Comparison of ENCODE assay signal across 8 mouse cellular contexts in genomic region chr10:80399191-80399972, GRCm38 (mm10). TPM values are rescaled to one million over a fixed set of nuclear protein-coding genes. Genes with fewer than 3 reads are reported as not detected.
DNase-seq lines count a peak whose midpoint lies in the region; ATAC-seq and TF ChIP-seq lines count a peak whose summit lies in the region.

Mbd3 (minus strand) TSS chr10:80399550.

- TF ChIP-seq POLR2A in heart, adult 2 months (IDR thresholded peaks at IDR 0.05; ENCODE audit: insufficient read depth, low read depth, low read length): peak; percentile 99

- H3K4me3 ChIP-seq in embryonic facial prominence, embryonic 14.5 days (ENCODE audit: low read depth, low read length): peak within 1 kb of the TSS; percentile 76
- peak within 1 kb of the TSS; percentile 91 for H3K4me3 ChIP-seq in heart, adult 2 months
- H3K4me3 ChIP-seq in limb, embryonic 13.5 days: peak within 1 kb of the TSS; percentile 73
- peak within 1 kb of the TSS; percentile 73 for H3K4me3 ChIP-seq in midbrain, embryonic 16.5 days (ENCODE audit: low read depth, low read length)

- peak within 1 kb of the TSS; percentile 94 for H3K4me2 ChIP-seq in embryonic facial prominence, embryonic 14.5 days (ENCODE audit: low read depth, low read length)
- H3K4me2 ChIP-seq in limb, embryonic 13.5 days (replicated peaks): peak within 1 kb of the TSS; percentile 77
- peak within 1 kb of the TSS; percentile 93 for H3K4me2 ChIP-seq in midbrain, embryonic 16.5 days (ENCODE audit: low read length)

- no peaks in the 10 kb centered on the region for H3K27me3 ChIP-seq in embryonic facial prominence, embryonic 14.5 days (replicated peaks; ENCODE audit: control insufficient read depth, insufficient read depth, low read length)
- H3K27me3 ChIP-seq in heart, adult 2 months (ENCODE audit: control insufficient read depth, insufficient read depth, low read length): no peaks in the 10 kb centered on the region
- H3K27me3 ChIP-seq in limb, embryonic 13.5 days: no peaks in the 10 kb centered on the region
- H3K27me3 ChIP-seq in midbrain, embryonic 16.5 days (ENCODE audit: control insufficient read depth, insufficient read depth, low read depth, low read length): no peaks in the 10 kb centered on the region

- peak within 1 kb of the TSS; percentile 99 for H3K27ac ChIP-seq in embryonic facial prominence, embryonic 14.5 days (replicated peaks; ENCODE audit: low read depth, low read length)
- H3K27ac ChIP-seq in heart, adult 2 months: peak within 1 kb of the TSS; percentile 100
- H3K27ac ChIP-seq in limb, embryonic 13.5 days: peak within 1 kb of the TSS; percentile 99
- H3K27ac ChIP-seq in midbrain, embryonic 16.5 days (ENCODE audit: low read length): peak within 1 kb of the TSS; percentile 100

- WGBS in embryonic facial prominence, embryonic 14.5 days: 0% methylated on average over 31 of the region's 82 CpGs
- under 1% methylated on average over 79 of the region's 82 CpGs for WGBS in heart, adult 2 months
- under 1% methylated on average over 73 of the region's 82 CpGs for WGBS in limb, embryonic 13.5 days
- WGBS in midbrain, embryonic 16.5 days: under 1% methylated on average over 64 of the region's 82 CpGs

- peak; percentile 100 for DNase-seq in 3T3-L1 (ENCODE audit: low read depth, low spot score)
- peak; percentile 97 to 98 for DNase-seq in adrenal gland, postnatal 4 days (ENCODE audit: low spot score in 2 of 2)
- peak; percentile 100 for DNase-seq in embryonic facial prominence, embryonic 14.5 days (ENCODE audit: low spot score)
- peak; percentile 99 to 100 for DNase-seq in heart, adult 2 months
- peak; percentile 99 to 100 for DNase-seq in kidney, adult 8-10 months
- DNase-seq in spleen, postnatal 10 days (ENCODE audit: low spot score in 2 of 2): peak; percentile 96 to 99

- no peak for TF ChIP-seq CTCF in heart, adult 2 months (IDR thresholded peaks at IDR 0.05)

- TF ChIP-seq EP300 in heart, adult 2 months (IDR thresholded peaks at IDR 0.05; ENCODE audit: insufficient read depth, low read depth, low read length): no peak

- no peaks in the 10 kb centered on the region for H3K9me3 ChIP-seq in embryonic facial prominence, embryonic 14.5 days (ENCODE audit: control insufficient read depth, low read length)
- H3K9me3 ChIP-seq in limb, embryonic 13.5 days: no peaks in the 10 kb centered on the region
- no peaks in the 10 kb centered on the region for H3K9me3 ChIP-seq in midbrain, embryonic 16.5 days (replicated peaks; ENCODE audit: control insufficient read depth, low read length, poor library complexity, severe bottlenecking)

- intact Hi-C loops in heart, adult 2 months (cut with DNase I): loop anchor here (5.0 kb wide), 1 partner anchor 33 kb away; the partner anchor contains the start of gene Tcf3

- peak; percentile 97 for ATAC-seq in embryonic facial prominence, embryonic 14.5 days (ENCODE audit: low read depth)
- ATAC-seq in limb, embryonic 13.5 days (ENCODE audit: low FRiP score, low read depth): peak; percentile 97
- ATAC-seq in midbrain, embryonic 16.5 days: peak; percentile 96

- H3K36me3 ChIP-seq in embryonic facial prominence, embryonic 14.5 days (ENCODE audit: control insufficient read depth, insufficient read depth, low read length): peaks cover 62% of the 10 kb centered on the region
- no peaks in the 10 kb centered on the region for H3K36me3 ChIP-seq in heart, adult 2 months (ENCODE audit: control insufficient read depth, insufficient read depth, low read length)
- H3K36me3 ChIP-seq in limb, embryonic 13.5 days: peaks cover 61% of the 10 kb centered on the region
- H3K36me3 ChIP-seq in midbrain, embryonic 16.5 days (ENCODE audit: control insufficient read depth, insufficient read depth, low read length): peaks cover 29% of the 10 kb centered on the region

- H3K79me2 ChIP-seq in heart, adult 2 months (replicated peaks; ENCODE audit: control insufficient read depth, insufficient read depth, low read length): peaks cover 4% of the 10 kb centered on the region

- peak within 1 kb of the TSS; percentile 96 for H3K9ac ChIP-seq in embryonic facial prominence, embryonic 14.5 days (ENCODE audit: low read depth, low read length)
- peak within 1 kb of the TSS; percentile 86 for H3K9ac ChIP-seq in heart, adult 2 months (ENCODE audit: low read depth, low read length)
- H3K9ac ChIP-seq in limb, embryonic 13.5 days: peak within 1 kb of the TSS; percentile 97
- peak within 1 kb of the TSS; percentile 95 for H3K9ac ChIP-seq in midbrain, embryonic 16.5 days (ENCODE audit: low read depth, low read length)

- peaks cover 19% of the 10 kb centered on the region for H3K4me1 ChIP-seq in embryonic facial prominence, embryonic 14.5 days (ENCODE audit: control insufficient read depth, insufficient read depth, low read length)
- peaks cover 9% of the 10 kb centered on the region for H3K4me1 ChIP-seq in heart, adult 2 months (ENCODE audit: control insufficient read depth, insufficient read depth, low read length)
- peaks cover 30% of the 10 kb centered on the region for H3K4me1 ChIP-seq in limb, embryonic 13.5 days
- H3K4me1 ChIP-seq in midbrain, embryonic 16.5 days (ENCODE audit: control insufficient read depth, insufficient read depth, low read length): peaks cover 21% of the 10 kb centered on the region

RNA-seq across cellular contexts. Expression of gene Mbd3, which starts in this region (rescaled TPM):
- total RNA-seq in adrenal gland, postnatal 4 days (2021): 100 to 1,000 TPM; 142 to 147 TPM
- polyA plus RNA-seq in embryonic facial prominence, embryonic 14.5 days (2014; fragmentation: Nextera tagmentation; extraction: Ambion mirVana): 164 and 186 TPM in 2 replicates
- 10 to 100 TPM; 86.5 to 95.2 TPM for total RNA-seq in heart, adult 2 months (2021)
- 91.4 and 95.1 TPM in 2 replicates for polyA plus RNA-seq in heart, adult 2 months (2012; rRNA removed)
- 276 and 288 TPM in 2 replicates for polyA plus RNA-seq in limb, embryonic 13.5 days (2015; fragmentation: Nextera tagmentation; extraction: Ambion mirVana)
- 174 and 188 TPM in 2 replicates for polyA plus RNA-seq in midbrain, embryonic 16.5 days (2015; fragmentation: Nextera tagmentation; extraction: Ambion mirVana)

Comparison
In these comparisons a context has a peak if more than half of its experiments do, and no peak if none do; other contexts are left out.
1. Peak in every context shown above with its lines: DNase-seq, ATAC-seq, H3K4me3 ChIP-seq and H3K27ac ChIP-seq.